Mouse (Mus musculus): Measurements from ENCODE around the gene Depdc1b.

Depdc1b gene

GRCm38 (mm10) chr13:108439012-108439411 is 122.9 kb downstream of the Depdc1b start:
- DNase-seq (ENCODE audit: low spot score in 2 of 2) = no peak

GRCm38 (mm10) chr13:108448348-108448931 is 132.3 kb downstream of the Depdc1b start:
- DNase-seq (ENCODE audit: low spot score in 2 of 2) = no peak

- no peak for DNase-seq (ENCODE audit: low spot score in 2 of 2)
These were observed 133.3 kb downstream of the Depdc1b start, which contains the start of gene Pde4d for GRCm38 (mm10) chr13:108449116-108450097. Gene Pde4d (plus strand): TSS chr13:108449948.

GRCm38 (mm10) chr13:108451122-108451521 is 135.0 kb downstream of the Depdc1b start:
- no peak for DNase-seq (ENCODE audit: low spot score in 2 of 2)

GRCm38 (mm10) chr13:108453064-108453919 is 137.2 kb downstream of the Depdc1b start:
- DNase-seq (ENCODE audit: low spot score in 2 of 2) = no peak
